Mouse (Mus musculus) cerebellum, adult 9-11 months (tissue): Measurements from ENCODE around the gene Sf1.

Experiments
- DNase-seq: peaks from one replicate; pipeline ENCODE4 v3.0.0; 2022

The Sf1 gene

DNA sequence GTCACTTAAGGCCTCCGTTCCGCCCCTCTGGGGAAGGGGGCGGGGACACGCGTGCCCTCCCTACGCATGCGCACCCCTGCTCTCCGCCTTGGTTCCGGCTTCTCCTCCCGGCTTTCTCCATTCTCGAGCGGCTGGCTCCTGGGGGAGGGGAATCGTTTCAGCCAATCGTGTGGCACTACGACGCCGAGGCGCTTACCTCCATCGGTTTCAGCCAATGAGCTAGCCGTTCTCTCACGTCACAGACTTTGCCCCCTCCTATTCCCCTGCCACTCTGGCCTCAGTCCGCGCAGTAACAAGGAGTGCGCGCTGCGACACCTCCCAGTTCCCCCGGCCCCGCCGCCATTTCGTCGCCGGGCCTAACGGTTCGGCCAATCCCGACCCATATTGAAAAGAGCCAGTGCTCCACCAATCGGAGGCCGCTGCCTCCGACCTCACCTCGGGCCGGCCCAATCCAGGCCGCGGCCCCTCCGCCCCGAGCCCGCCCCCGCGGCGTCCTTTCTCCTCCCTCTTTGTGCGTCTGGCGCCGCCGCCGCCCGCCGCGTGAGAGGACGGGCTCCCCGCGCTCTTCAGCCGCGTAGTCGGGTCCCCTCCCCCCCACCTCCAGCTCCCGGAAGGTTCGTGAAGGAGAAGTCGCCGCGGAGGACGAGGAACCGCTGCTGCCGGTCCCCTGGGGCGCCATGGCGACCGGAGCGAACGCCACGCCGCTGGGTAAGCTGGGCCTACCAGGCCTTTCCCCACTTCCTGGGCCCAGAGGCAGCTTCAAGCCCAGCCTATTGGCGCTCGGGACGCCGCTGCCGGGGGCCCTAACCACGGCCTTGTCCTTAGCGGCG is at the start of gene Sf1:
Gene Sf1, plus strand, starts transcription at position 280 of the 830 bp plus-strand sequence.
- DNase-seq: peak; percentile 100

DNA sequence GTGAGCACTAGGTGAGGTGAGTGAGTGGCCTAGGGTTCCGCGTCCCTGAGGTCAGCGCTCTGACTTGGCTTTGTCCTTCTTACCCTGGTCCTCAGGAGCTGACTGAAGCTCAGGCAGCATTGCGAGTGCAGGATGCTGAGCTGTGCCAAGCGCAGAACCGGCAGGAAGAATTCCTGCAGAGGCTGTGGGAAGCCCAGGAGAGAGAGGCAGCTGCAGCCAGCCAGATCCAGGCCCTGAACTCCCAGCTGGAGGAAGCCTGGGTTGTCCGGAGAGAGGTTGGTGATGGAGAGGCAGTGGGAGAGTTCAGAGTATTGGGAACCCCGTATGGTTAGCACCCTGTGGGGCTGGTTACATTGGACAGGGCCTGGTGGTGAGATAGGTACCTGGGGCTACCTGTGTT is 49.7 kb upstream of the Sf1 start:
- peak; percentile 57 for DNase-seq

- peak; percentile 48 for DNase-seq
Observed at GRCm38 (mm10) chr19:6314513-6314912, 49.0 kb upstream of the Sf1 start.

GRCm38 (mm10) chr19:6315573-6315972 is 47.9 kb upstream of the Sf1 start:
- DNase-seq: peak; percentile 84

DNA sequence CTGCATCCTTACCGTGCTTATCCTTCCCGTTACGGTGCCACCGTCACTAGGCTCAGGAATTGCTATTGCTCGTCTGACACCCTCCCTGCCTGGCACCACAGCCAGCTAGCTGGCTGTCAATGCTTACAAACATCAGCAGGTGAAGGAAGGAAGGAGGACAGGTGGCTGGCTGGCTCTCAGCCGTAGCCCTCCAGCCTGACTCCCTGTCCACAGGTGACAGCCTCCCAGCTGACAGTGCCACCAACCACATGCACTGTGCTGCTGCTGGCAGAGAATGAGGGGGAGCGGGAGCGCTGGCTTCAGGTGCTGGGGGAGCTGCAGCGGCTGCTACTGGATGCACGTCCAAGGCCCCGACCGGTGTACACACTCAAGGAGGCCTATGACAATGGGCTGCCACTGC is 45.3 kb upstream of the Sf1 start:
- no peak for DNase-seq

- no peak for DNase-seq
Observed at GRCm38 (mm10) chr19:6321358-6321757, 42.1 kb upstream of the Sf1 start.

DNA sequence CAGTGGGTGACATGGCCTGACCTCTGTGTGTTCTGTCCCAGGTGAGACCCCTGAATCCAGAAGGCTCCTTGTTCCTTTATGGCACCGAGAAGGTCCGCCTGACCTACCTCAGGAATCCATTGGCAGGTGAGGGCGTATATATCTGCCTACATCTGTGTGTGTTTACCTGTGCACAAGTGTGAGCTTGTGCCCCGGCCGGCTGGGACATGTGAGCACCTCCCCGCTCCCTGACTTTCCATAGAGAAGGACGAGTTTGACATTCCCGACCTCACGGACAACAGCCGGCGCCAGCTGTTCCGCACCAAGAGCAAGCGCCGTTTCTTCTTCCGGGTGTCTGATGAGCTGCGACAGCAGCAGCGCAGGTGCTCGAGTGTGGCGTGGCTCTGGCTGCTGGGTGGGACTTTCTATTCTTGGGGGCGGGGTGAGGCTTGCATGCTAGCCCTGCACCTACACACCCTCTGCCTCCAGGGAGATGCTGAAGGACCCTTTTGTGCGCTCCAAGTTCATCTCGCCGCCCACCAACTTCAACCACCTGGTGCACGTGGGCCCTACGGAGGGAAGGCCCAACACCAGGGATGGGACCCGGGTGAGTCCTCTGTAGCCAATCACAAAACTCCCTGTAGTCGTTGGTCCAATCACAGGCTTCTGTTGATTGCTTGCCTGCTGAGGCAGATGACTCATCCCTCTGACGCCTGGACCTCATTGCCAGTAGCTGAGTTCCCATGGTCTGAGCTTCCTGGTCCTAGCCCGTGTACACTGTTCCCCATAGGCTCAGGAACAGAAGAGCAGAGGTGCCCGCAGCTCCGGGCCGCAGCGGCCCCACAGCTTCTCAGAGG is 41.5 kb upstream of the Sf1 start:
- no peak for DNase-seq

DNA sequence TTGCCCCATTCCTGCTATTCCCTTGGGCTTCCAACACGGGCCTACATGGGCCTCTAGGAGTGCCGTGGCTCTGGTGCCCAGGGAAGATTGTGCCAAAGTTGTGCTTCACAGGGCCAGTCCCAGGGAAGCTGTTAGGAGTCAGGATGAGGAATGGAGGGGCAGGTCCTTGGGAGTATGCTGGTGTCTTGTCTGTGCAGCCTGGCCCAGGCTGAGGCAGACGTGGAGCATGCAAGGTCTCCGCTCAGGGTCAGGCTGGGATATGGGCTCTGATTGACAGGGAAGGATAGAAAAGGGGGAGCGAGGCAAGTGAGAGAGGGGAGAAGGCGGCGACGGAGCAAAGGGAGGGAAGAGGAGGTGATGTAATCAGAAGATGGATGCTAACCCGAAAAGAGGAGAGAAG is 38.7 kb upstream of the Sf1 start:
- DNase-seq: no peak

DNA sequence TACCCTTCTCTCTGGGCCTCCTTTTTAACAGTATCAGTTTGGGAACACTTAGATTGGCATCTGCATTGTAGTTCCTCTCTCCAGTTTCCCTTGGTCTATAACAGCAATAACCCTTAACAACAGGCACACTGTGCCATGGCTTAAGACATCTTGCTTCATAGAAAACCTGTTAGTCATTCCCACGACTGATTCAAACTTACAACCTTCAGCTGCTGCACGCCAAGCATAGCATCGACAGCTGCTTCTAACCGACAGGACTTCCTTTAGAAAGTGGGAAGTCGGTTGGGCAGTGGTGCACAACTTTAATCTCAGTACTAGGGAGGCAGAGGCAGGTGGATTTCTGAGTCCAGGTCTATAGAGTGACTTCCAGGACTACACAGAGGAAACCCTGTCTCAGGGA is 32.3 kb upstream of the Sf1 start:
- DNase-seq: no peak

DNA sequence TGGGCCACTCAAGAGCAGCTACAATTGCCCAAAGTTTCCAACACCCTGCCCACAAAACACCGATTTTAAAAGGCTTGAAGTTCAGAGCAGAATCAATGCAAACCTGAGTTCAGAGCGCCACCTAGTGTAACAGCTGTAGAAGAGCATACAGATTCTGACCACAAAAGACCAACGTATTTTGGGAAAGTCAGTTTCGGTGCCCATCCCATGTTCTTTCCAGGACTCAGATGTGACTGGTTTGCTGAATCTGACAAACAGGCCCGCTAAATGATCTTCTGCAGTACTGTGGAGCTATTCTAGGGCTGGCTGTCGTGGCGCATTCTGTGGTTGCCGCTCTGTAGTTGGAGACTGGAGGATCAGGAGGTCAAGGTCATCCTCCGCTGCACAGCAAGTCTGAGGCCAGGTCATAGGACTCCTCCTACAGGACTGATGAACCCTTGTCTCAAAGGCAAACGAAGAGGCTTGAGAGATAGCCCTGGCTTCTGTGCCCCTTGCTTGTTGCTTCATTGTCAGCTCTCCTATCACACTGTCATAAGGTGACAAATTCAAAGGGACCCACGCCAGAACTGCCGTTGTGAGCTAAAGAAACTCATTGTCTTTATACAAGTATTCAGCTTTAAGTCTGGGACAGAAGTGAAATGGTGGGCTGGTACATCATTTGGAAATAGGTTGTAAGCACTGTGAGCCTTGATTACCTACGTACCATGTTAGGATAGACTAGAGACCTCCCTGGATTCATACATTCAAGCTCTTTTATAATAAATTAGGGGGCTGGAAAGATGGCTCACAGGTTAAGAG is 31.6 kb upstream of the Sf1 start:
- peak; percentile 58 for DNase-seq

GRCm38 (mm10) chr19:6333761-6334595 is 29.5 kb upstream of the Sf1 start:
- no peak for DNase-seq

DNA sequence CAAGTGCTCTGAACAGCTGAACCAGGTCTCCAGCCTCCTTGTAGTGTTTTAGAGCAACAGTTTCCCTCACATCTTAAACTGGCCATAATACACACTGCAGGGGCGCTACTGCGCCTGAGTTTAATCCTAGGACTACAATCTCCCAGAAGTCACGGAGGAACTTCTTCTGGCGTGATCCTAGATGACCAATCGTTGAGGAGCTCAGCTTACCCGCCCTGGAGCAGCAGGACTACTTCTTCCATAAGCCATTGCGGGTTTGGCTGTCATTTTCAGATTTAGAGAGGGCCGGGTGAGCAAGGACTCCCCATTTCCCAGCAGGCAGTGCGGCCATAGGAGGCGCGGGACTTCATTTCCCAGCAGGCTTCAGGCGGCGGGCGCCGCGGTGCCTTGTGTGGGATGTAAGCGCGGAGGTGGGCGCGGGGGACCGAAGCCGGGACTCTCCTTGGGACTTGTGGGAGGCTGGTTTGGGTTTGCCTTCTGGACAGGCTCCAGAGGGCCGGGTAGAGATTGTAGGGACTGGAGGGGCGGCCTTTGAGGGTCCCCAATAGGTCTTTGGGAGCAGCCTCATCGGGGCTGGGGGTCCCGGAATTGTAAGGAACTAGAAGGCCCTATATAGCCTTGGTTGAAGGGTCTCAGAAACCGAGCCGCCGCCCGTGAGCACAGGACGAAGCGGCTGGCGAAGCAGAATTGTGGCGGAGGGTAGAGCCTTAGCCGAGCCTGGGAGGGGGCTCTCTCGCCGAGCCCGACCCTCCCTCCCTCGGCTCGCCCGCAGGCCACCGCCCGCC is 28.6 kb upstream of the Sf1 start, which contains the start of gene Men1:
Gene Men1, plus strand, starts transcription at position 307 of the 785 bp plus-strand sequence.
- peak; percentile 96 for DNase-seq

- DNase-seq: peak; percentile 61
Observed at GRCm38 (mm10) chr19:6335458-6335827, 28.0 kb upstream of the Sf1 start.

- no peak for DNase-seq
Observed at GRCm38 (mm10) chr19:6336920-6337319, 26.6 kb upstream of the Sf1 start.

GRCm38 (mm10) chr19:6338171-6338570 is 25.3 kb upstream of the Sf1 start:
- DNase-seq: no peak

DNA sequence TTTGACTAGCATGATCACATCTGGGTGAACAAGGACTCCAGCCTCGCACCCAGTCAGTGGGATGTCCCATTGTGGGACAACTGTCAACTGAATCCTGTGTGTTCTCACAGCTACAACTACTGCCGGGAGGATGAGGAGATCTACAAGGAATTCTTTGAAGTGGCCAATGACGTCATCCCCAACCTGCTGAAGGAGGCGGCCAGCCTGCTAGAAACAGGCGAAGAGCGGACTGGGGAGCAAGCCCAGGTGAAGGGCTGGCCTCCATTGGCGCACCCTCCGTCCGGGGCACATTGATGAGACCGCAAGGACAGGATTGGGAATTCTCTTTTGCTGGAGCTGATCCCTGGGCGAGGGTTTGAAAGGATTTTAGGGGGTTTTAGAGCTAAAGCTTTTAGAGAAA is 24.8 kb upstream of the Sf1 start:
- DNase-seq: no peak

- no peak for DNase-seq
Observed at GRCm38 (mm10) chr19:6339191-6339590, 24.3 kb upstream of the Sf1 start.

DNA sequence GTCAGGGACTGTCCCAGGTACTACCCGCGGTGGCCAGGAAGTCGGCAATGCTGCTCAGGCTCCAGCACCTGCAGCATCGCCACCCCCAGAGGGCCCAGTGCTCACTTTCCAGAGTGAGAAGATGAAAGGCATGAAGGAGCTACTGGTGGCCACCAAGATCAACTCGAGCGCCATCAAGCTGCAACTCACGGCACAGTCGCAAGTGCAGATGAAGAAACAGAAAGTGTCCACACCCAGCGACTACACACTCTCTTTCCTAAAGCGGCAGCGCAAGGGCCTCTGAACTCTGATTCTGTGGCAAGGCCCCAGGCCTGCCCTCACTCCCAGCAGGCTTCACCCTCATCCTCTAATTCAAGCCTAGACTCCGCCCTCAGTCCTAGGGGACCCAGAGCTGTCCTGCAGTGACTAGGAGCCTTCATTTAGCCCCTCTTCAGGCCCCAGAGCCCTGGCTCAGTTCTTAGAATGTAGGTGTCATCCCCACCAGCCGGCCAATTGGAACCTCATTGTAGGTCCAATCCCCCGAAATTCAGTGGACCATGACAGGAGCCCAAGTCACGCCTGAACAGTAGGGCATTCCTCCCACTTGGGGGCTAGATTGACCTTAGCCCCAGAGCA is 23.5 kb upstream of the Sf1 start:
- DNase-seq: peak; percentile 65

DNA sequence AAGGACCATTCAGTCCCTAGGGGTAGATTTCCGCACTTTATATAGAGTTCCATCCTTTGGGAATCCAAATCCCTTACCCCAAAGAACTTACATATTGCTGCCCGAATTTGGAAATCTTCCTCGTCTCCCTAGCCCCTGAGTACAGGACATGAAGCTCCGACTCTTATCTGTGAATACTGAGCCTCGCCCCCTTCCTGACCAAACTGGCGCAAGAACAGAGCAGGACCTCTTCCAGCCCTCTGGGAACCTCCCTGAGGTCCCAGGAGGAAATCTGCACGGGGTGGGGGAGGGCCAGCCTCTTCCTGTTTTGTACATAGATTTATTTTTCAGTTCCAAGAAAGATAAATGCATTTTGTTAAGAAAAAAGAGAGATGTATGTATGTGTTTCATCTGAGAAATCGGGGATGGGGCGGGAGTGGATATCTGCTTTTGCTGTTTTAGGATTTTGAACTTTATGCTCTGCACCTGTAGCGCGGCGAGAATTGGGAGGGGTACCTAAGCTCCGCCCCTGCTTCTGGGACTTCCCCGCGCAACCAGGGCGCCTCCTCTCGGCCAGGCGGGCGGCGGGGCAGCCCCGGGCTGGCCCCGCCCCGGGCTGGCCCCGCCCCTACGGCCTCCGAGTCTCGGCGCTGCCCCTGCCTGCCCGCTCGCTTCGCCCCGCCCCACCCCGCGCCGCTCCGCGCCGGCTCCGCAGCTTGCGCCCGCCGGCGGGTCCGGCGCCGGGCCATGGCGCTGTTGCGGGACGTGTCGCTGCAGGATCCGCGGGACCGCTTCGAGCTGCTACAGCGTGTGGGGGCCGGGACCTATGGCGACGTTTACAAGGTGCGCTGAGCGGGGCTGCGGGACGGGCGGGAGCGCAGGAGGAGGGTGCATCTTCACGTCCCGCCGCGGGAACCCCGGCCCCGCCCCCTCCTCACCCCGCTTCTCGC is 22.7 kb upstream of the Sf1 start, which contains the start of gene Map4k2:
Gene Map4k2, plus strand, starts transcription at position 612 of the 929 bp plus-strand sequence.
- peak; percentile 86 for DNase-seq
